In genomic region chr15:93548297-93548696, GRCm38 (mm10) we compare ENCODE assay signal across 26 mouse cellular contexts.
"Had no signal": no experiment of that assay in that cellular context is flagged by ENCODE, and none has a peak within 500 bp of the region (broad histone marks: within the 10 kb centered on the region; RNA-seq: fewer than 3 reads in every experiment).

No protein-coding gene starts in this region.

- ATAC-seq: hindbrain, postnatal 0 days; inflammation-experienced regulatory T-cells, adult 6 months; intestine, embryonic 15.5 days; intestine, postnatal 0 days had no signal

- H3K4me2 ChIP-seq: heart, embryonic 12.5 days; hindbrain, embryonic 13.5 days; hindbrain, embryonic 15.5 days; intestine, embryonic 15.5 days; limb, embryonic 13.5 days; limb, embryonic 15.5 days; liver, embryonic 11.5 days had no signal

- H3K27me3 ChIP-seq: heart, embryonic 12.5 days; hindbrain, embryonic 13.5 days; hindbrain, embryonic 15.5 days; intestine, embryonic 15.5 days; limb, embryonic 13.5 days; limb, embryonic 15.5 days had no signal

- H3K9ac ChIP-seq: heart, embryonic 12.5 days; hindbrain, embryonic 13.5 days; hindbrain, embryonic 15.5 days; intestine, embryonic 15.5 days; limb, embryonic 13.5 days; limb, embryonic 15.5 days; liver, embryonic 14.5 days had no signal

- H3K9me3 ChIP-seq: heart, embryonic 10.5 days; heart, embryonic 12.5 days; hindbrain, embryonic 13.5 days; hindbrain, embryonic 15.5 days; intestine, embryonic 15.5 days; limb, embryonic 13.5 days; limb, embryonic 15.5 days had no signal

- H3K36me3 ChIP-seq: heart, embryonic 10.5 days; hindbrain, embryonic 13.5 days; hindbrain, embryonic 15.5 days; intestine, embryonic 15.5 days; limb, embryonic 15.5 days had no signal

- H3K4me3 ChIP-seq: gastrocnemius, adult 2 months; heart, embryonic 10.5 days; heart, embryonic 12.5 days; hindbrain, embryonic 13.5 days; hindbrain, embryonic 15.5 days; intestine, embryonic 15.5 days; layer of hippocampus, adult 2 months; left cerebral cortex, adult 2 months; limb, embryonic 13.5 days; limb, embryonic 15.5 days had no signal

- H3K27ac ChIP-seq: gastrocnemius, adult 2 months; heart, embryonic 10.5 days; hindbrain, embryonic 13.5 days; hindbrain, embryonic 15.5 days; hindbrain, postnatal 0 days; intestine, embryonic 15.5 days; layer of hippocampus, adult 2 months; left cerebral cortex, adult 2 months; limb, embryonic 13.5 days; limb, embryonic 15.5 days; liver, embryonic 14.5 days had no signal

- DNase-seq: gastrocnemius, adult 2 months; gastrocnemius, postnatal 10 days; gastrocnemius, postnatal 25 days; heart, adult 18-20 months; heart, postnatal 10 days; heart, postnatal 36 days; kidney, adult 18-20 months; kidney, adult 8-10 months; kidney, postnatal 10 days; kidney, postnatal 25 days; kidney, postnatal 4 days; left cerebral cortex, postnatal 4 days had no signal
